Mouse (Mus musculus) cerebellum, postnatal 10 days (tissue): ENCODE results near the gene C1ra.
"Not testable (repeated sequence)": the region's sequence is repeated elsewhere in the genome, so short reads cannot be mapped to it uniquely, and the experiment has no call there.

Experiments used
- DNase-seq, 2 experiments: peaks; one replicate each; pipeline ENCODE4 v3.0.0; 2021; ENCODE audit warnings: mixed read lengths in 2 of 2

C1ra gene

GRCm38 (mm10) chr6:124512355-124512836 is at the start of gene C1ra:
C1ra (plus strand) TSS chr6:124512405.
- DNase-seq, result peak; percentile 62 to 74

- DNase-seq, result peak; percentile 61 to 68
Observed at GRCm38 (mm10) chr6:124463881-124464291, 48.3 kb upstream of the C1ra start.

GRCm38 (mm10) chr6:124464305-124465271 is 47.6 kb upstream of the C1ra start, which contains the start of gene Clstn3:
Clstn3 (minus strand) TSS chr6:124464794.
- peak; percentile 98 for DNase-seq

GRCm38 (mm10) chr6:124465299-124465698 is 46.9 kb upstream of the C1ra start:
- no peak for DNase-seq

GRCm38 (mm10) chr6:124465729-124466128 is 46.5 kb upstream of the C1ra start:
- DNase-seq, result peak in 1 of 2 experiments; percentile 29

- DNase-seq, result no peak
Observed at GRCm38 (mm10) chr6:124471121-124471520, 41.1 kb upstream of the C1ra start.

- not testable (repeated sequence) for DNase-seq
Observed at GRCm38 (mm10) chr6:124471783-124472638, 40.2 kb upstream of the C1ra start.

GRCm38 (mm10) chr6:124472801-124473200 is 39.4 kb upstream of the C1ra start:
- DNase-seq, result peak; percentile 74 to 83

- DNase-seq, result no peak
Observed at GRCm38 (mm10) chr6:124474621-124475020, 37.6 kb upstream of the C1ra start.

- not testable (repeated sequence) for DNase-seq
Observed at GRCm38 (mm10) chr6:124475335-124476075, 36.7 kb upstream of the C1ra start.

GRCm38 (mm10) chr6:124476216-124476615 is 36.0 kb upstream of the C1ra start:
- DNase-seq, result no peak

- DNase-seq, result no peak
Observed at GRCm38 (mm10) chr6:124476796-124477195, 35.4 kb upstream of the C1ra start.

- no peak for DNase-seq
Observed at GRCm38 (mm10) chr6:124477221-124477655, 35.0 kb upstream of the C1ra start.

- DNase-seq, result no peak
Observed at GRCm38 (mm10) chr6:124477922-124478651, 34.1 kb upstream of the C1ra start.

GRCm38 (mm10) chr6:124478874-124479572 is 33.2 kb upstream of the C1ra start:
- no peak for DNase-seq

GRCm38 (mm10) chr6:124479573-124479930 is 32.7 kb upstream of the C1ra start:
- DNase-seq, result no peak

- peak; percentile 55 to 79 for DNase-seq
Observed at GRCm38 (mm10) chr6:124480295-124480694, 31.9 kb upstream of the C1ra start.

- peak; percentile 71 to 78 for DNase-seq
Observed at GRCm38 (mm10) chr6:124481571-124481970, 30.6 kb upstream of the C1ra start.

GRCm38 (mm10) chr6:124483831-124484230 is 28.4 kb upstream of the C1ra start:
- not testable (repeated sequence) for DNase-seq

GRCm38 (mm10) chr6:124484851-124485250 is 27.4 kb upstream of the C1ra start:
- no peak for DNase-seq
